Mouse (Mus musculus): ENCODE results near the gene Atg14.
"Not testable (repeated sequence)": the region's sequence is repeated elsewhere in the genome, so short reads cannot be mapped to it uniquely, and the experiment has no call there.

The Atg14 gene

DNA sequence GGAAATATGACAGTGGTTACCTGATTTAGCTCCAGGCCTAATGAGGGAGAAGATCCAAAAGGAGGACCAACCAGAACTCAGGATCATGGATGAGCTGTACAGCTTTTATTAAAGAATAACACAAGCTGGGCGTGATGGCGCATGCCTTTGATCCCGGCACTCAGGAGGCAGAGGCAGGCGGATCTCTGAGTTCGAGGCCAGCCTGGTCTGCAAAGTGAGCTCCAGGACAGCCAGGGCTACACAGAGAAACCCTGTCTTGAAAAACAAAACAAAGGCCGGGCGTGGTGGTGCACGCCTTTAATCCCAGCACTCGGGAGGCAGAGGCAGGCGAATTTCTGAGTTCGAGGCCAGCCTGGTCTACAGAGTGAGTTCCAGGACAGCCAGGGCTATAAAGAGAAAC lies at the start of gene Atg14:
Gene Atg14 (minus strand): TSS at position 101 of the 400 bp plus-strand sequence.
- not testable (repeated sequence) for DNase-seq (ENCODE audit: low spot score in 2 of 2)

DNA sequence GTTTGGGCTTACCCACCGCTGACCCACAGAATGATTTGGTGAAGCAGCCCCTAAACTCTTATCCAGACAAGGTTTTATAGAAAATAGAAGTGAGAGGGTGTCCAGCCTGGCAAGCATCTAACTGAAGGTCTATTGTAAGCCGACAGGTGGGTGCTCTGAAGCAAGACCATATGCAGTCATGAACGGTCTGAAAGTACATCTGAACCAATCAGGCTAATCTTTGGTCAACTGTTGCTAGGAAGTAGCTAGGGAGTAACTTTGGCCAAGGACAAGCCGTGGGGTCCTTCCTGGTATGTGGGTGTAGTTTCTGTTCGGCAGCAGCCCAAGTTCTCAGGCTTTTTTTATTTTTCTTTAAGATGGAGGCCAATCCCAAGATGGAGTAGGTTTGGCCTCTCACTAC lies 48.4 kb upstream of the Atg14 start:
- DNase-seq (ENCODE audit: low spot score in 2 of 2), result no peak

DNA sequence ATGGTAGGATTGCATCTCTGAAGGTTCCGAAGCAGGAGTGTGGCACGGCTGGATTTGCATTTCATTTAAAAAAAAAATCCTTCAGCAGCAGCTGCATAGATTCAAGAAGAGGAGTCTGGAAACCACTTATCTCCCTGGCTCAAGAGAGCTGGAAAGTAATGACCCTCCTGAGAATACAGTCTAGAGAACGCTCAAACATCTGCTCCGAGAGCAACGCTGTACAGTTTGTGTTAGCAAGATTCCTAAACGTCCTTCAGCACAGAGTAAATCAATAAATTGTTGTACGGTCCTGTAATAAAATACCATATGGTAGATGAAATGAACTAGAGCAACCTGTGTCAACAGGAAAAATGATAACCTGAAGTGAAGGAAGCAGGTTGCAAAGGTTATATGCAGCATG lies 42.8 kb upstream of the Atg14 start:
- DNase-seq (ENCODE audit: low spot score in 2 of 2), result no peak

DNA sequence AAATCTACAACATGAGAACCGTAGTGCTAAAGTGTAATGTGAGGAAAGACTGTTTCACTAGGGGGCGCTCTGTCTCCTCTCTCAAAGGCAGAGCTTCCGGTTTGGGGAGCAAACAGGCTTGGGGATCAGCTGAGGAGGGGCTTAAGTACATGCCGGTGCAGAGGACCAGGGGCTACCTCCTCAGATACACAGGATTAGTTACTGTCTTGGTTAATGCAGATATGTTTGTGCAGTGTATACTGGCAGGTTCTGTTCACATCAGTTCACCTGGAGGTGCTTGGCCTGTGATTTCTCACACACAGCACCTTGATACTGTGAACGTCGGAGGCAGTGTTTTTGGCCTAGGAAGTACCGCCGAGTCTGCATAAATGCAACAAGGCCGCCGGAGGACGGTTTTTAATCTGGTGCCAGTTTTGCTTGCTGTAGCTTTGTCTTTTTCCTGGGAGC lies 27.5 kb upstream of the Atg14 start:
- DNase-seq (ENCODE audit: low spot score in 2 of 2), result peak; percentile 75 to 83

DNA sequence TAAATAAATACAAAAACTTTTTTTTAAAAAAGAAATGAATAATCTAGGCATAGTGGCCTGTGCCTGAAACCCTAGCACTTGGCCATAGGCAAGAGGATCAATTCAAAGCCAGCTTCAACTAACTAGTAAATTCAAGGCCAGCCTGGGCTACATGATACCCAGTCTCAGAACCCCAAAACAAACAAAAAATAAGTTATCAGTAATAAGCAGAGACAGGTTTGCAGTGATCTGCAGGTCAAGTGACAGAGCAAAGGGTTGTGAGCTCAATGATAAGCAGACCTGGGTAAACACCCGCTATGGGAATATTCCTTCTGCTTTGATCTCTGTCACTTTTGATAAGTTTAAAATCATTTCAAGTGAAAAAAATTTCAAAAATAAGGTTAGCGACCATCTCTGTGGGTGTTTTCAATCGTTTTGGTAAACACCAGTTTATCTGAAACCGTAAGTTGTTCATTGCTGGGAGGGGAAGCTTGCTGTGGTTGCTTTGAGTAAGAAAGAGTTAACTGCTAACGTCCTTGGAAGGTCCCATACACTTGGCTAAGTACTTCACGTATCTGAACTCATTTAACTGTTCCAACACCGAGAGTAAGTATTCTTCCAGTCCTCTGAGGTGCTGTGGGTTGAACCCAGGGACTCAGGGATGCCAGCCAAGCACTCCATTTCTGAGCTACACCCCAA lies 24.1 kb upstream of the Atg14 start:
- no peak for DNase-seq (ENCODE audit: low spot score in 2 of 2)

DNA sequence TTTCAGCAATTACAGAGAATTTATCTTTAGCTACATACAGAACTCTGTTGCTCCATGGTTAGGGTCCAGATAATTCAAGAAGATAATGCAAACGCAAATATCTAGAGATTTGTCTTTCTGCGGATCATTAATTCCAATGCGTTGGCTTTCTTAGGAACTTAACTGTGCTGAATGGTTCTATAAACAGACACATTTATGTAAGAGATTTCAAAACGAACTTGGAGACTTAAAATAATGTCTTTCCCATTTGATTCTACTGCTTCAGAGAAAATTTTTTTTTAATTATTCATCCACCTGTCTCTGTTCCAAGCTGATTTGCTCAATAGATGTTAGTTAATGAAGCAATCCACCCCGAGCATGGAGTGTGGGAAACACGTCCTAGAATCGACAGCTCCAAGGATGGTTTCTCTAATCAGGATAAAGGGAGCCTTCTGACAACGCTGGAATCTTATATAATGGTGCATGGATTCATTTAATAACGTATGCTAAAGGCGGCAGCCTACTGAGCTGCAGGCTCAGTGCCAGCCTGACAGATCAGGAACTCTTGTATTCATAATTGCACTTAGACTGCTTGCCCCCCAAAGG lies 20.0 kb upstream of the Atg14 start:
- peak; percentile 22 to 45 for DNase-seq (ENCODE audit: low spot score in 2 of 2)

DNA sequence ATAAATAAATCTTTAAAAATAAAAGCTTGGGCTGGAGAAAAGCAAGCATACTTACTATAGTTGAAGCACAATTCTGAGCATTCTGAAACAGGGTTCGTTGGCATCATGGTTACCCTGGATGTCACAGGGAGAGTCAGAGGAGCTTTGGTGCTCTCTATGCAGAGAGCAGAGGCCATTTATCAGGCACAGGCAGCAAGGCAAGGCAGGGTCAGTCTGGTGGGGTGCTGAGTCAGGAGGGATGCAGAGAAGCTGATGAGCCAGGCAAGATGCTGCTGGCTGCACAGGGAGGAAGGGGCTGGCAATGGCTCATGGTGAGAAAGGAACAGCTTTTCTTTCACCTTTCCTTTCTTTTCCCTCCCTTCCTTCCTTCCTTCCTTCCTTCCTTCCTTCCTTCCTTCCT lies 19.0 kb upstream of the Atg14 start:
- no peak for DNase-seq (ENCODE audit: low spot score in 2 of 2)

DNA sequence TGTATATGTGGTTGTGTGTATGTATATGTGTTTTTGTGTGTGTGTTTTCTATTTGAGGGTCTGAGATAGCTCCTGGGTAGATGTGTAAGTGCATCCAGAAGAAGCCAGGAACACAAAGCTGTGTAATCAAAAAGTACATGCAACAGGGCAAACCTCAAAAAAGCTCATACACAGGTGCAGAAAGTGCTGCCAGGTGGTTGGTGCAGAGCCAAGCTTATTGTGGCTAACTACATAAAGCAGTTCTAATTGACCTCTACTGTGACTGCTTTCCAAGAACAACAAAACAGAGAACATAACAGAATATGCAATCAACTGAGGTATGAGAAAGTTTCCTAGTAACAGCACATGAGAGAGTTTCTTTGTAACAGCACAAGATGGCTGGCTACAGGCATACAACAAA lies 13.9 kb upstream of the Atg14 start:
- DNase-seq (ENCODE audit: low spot score in 2 of 2), result no peak

DNA sequence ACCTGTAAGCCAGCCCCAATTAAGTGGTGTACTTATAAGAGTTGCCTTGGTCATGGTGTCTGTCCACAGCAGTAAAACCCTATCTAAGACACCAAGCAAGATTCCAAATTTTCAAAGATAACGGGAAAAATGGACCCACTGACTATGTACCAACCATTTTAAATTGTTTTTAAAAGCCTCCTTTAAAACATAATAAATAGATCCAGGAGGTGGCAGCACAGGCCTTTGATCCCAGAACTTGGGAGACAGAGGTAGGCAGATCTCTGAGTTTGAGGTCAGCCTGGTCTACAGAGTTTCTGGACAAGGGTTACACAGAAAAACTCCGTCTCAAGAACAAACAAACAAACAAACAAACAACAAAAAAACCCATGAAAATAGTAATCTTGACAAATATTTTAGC lies 11.2 kb upstream of the Atg14 start:
- DNase-seq (ENCODE audit: low spot score in 2 of 2), result no peak

DNA sequence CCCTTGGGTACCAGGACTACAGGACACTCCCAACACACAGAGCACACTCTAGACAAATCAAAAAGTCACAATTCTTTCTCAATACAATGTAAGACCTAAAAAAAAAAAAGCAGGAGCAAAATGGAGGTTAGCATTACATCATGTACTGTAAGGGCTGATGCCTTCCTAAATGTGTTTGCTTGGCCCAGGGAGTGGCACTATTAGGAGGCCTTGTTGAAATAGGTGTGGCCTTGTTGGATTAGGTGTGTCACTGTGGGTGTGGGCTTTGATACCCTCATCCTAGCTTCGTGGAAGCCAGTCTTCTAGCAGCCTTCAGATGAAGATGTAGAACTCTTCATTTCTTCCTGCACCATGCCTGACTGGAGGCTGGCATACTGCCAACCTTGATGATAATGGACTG lies 10.8 kb upstream of the Atg14 start:
- DNase-seq (ENCODE audit: low spot score in 2 of 2), result no peak

DNA sequence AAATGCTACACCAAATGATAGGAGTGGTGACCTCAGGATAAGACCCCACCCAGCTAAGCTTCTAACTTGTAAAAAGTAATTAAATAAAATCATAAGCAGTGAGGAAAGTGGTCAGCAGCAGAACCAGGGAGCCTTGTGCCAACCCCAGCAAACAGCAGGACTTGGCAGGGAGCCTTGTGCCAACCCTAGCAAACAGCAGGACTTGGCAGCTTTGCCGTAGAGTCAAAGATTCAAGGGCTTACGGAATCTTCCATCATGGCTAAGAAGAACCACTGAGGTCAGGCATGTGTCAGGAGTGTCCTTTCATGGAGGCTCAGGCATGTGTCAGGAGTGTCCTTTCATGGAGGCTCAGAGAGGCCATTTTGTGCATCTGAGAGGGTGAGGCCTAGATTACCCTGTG lies 7.6 kb upstream of the Atg14 start:
- peak; percentile 35 to 48 for DNase-seq (ENCODE audit: low spot score in 2 of 2)

DNA sequence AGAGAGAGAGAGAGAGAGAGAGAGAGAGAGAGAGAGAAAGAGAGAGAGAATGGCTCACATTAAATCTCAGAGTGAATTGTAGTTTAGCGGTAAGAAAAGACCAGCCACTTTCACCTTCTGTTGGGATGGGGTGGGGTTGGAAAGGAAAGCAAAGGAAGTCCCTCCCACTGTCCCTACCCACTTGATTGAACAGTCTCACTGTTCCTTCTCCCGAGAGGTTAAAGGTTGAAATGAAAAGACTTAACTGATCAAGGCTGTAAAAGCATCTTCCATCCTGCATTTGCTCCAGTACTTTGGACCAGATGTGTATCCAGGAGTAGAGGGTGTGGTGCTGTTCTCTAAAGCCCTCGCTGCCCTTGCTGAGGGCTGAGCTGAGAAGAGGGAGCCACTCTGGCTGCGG lies 6.2 kb upstream of the Atg14 start:
- no peak for DNase-seq (ENCODE audit: low spot score in 2 of 2)

DNA sequence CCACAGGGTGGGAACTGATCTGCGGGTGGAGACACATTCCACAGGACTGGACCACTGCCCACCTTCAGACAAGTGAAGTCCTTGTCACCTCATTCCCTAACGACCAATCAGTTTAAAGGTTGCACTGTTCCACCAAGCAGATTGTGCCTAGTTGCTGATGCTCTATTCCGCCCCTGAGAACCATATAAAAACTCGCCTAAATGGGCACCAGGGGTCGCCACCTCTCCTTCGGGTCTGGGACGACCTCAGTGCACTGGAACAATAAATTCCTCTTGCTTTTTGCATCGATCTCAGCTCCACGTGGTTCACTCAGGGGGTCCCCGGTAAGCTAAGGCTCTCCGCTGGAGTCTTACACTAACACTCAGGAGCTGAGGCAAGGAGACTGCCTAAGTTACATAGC lies 4.3 kb upstream of the Atg14 start:
- DNase-seq (ENCODE audit: low spot score in 2 of 2), result no peak

DNA sequence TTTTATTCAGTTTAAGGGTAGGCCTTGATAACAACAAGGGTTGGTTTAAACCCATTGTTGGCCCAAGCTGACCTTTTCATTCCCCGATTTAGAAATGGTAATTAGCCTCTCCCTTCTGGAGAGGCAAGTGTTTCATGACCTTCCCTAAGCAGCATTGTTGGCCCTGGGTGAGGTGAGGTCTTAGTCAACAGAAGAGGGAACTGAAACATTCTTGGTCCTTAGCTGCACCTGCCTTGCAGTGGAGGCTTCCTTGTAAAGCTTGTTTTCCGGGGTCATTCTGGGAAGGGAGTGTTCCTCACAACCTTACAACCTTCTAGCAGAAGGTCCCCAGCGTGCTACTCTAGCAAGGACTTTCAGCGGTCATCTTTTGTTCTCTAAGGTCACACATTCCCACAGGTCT lies 2.3 kb upstream of the Atg14 start:
- no peak for DNase-seq (ENCODE audit: low spot score in 2 of 2)

DNA sequence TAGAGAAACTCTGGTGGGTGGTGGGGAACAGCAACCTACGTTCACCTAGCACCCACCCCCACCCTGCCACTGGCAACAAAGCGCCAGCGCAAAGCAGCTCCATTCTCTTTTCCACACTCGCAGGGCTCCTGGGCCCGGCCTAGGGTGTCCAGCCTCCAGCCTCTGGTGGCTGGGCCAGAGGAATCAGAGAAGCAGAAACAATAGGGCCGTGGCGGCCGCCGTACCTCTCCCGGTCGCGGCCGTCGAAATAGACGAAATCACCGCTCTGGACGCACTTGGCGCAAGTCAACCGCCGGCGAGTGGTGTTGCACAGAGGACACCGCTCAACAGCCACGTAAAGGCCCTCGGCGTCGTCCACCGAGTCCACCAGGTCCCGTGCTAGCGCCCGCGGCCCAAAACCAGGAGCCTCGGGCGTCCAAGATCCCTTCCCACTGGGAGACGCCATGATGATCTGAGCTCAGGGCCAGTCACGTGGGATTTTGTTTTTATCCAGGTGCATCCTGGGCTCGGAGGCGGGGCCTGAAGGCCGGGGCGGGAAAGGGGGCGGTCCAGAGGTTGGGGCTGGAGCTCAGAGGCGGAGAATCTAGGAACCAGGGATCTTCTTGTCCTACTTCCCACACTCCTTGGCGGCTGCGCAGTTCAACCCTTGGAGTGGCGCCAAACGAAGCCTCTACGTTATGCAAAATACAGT lies 2.3 kb downstream of the Atg14 start:
- DNase-seq (ENCODE audit: low spot score in 2 of 2), result peak; percentile 97

DNA sequence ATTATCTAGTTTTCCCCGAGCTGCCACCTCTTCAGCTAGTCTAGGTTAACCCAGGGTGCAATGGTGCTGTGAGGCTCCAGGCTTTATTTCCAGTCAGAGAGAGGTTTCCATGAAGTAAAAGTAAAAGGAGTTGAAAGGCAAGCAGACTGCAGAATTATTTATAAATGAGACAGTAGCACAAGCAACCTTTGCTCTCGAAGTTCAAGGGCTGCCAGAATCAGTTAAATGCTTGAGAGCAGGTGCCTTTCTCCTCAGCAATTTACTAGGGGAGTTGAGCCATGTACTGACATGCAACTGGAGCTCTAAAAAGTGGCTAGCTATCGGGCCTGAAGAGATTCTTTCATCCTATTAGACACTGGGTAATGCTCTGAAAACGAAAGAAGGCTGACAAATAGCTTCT lies 7.3 kb downstream of the Atg14 start:
- no peak for DNase-seq (ENCODE audit: low spot score in 2 of 2)

DNA sequence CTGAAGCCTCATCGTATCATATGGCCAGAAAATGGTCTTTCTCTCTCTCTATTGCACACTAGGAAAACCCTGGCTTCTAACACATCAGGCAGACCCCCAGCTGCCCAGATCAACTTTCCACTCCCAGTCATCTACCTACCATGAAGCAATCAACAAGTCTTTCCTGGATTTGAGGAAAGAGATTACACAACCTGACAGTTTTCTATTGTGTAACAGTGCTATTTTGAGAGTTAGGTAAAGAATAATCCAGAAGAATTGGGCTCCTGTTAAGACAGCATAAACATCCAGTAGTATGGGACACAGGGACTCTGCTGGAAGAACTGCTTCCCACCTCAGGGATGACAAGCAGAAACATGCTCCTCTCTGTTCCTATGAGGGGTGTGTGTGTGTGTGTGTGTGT lies 7.9 kb downstream of the Atg14 start:
- DNase-seq (ENCODE audit: low spot score in 2 of 2), result no peak

DNA sequence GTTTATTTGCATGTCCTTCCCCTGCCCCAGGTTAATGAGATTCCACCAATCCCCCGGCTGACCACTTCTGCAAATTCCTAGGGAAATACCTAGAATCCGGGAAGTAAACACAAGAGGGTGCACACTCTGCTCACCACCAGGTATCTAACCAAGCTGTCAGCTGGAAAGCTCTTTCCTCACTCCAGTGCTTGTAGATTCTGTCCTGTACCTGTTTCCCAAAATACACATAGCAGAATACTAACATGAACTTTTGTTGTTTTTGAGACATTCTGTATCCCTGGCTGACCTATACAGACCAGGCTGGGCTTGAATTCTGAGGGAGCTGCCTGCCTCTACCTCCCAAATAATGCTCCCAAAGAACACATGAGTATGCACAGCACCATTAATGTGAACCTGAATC lies 9.7 kb downstream of the Atg14 start:
- no peak for DNase-seq (ENCODE audit: low spot score in 2 of 2)

DNA sequence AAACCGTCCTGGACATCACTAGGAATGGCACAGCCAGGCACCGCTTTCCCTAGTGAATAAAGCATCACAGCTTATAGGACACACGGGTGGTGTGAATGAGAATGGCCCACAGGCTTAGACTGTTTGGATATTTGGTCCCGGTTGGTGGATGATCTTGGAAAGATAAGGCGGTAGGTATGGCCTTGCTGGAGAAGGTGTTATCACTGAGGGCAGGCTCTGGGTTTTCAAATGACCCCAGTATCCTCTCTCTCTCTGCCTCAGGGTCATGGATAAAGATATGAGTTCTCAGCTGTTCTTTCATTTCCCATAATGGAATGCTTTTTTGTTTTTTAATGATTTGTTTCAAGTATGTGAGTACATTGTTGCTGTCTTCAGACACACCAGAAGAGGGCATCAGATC lies 15.2 kb downstream of the Atg14 start:
- DNase-seq (ENCODE audit: low spot score in 2 of 2), result no peak

DNA sequence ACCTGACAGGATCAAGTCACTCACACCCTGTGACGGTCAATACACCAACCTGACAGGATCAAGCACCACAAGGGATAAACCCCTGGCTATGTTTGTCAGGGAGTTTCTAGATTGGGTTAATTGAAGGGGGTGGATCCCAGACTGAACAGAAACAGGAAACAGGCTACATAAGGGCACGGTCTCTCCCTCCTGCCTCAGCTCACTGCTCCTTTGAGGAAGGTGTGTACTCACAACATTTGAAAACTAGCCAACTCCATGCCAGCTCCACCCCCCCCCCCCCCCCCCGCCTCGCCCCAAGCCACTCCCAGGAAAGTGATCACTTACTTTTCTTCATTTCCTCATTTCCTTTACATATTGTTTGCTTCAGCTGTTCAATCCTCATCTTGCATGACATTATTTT lies 16.2 kb downstream of the Atg14 start:
- no peak for DNase-seq (ENCODE audit: low spot score in 2 of 2)

DNA sequence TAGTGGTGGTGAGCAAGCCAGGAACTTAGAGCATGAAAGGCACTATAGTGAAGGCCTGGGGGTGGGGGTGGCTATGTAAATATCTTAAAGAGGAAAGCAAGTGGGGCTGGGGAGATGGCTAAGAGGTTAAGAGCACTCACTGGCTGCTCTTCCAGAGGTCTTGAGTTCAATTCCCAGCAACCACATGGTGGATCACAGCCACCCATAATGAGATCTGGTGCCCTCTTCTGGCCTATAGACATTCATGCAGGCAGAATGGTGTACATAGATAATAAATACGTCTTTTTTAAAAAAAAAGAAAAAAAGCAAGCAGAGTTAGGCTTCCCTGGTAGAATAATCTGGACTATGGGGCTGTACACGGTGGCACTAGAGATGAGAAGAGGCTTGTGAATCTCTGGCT lies 17.1 kb downstream of the Atg14 start:
- DNase-seq (ENCODE audit: low spot score in 2 of 2), result no peak

DNA sequence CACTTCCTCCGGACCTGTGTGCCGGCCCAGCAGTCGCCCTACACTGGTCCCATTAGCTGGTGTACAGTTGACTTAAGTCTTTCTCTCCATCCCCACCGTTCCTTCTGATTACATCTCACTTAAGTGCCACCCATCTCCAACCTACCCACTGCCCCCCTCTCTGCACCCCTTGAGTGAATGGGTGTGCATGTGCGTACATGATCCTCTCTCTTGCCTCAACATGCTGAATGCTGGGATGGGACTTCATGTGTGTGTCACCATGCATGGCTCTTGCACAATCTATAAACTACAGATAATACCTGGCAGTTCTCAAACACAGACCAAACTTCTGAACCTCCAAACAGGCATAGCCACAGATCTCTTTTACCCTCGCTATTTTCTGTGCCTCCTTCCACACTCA lies 18.8 kb downstream of the Atg14 start:
- DNase-seq (ENCODE audit: low spot score in 2 of 2), result no peak

DNA sequence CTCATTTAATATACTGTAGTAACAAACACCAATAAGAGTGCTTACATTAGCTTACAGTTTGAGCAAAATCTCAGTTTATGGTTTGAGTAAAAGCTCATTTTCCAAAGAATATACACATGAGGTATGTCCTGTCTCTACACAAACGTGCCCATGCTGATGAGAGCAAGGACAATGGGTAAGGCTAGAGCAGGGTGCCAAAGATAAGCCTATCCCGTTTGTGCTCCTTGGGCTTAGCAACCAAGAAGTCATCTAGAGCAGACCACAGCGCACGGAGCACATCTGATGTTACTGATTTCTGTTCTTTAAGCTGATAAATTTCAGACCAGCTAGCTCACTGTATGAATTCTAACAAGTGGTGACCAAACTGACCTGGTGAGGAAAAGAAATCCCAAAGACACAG lies 25.6 kb downstream of the Atg14 start:
- DNase-seq (ENCODE audit: low spot score in 2 of 2), result no peak

All from right cerebral cortex, postnatal 10 days (tissue).